Mouse (Mus musculus) kidney, adult 2 months (tissue): ENCODE measurements at regions not wholly inside any gene's neighbourhood (a gene's known extent, or its start where the extent isn't known, plus 50 kb on each side); places are given as distances from the start of the nearest gene placed in this dataset.

ENCODE experiments used
- DNase-seq: peaks from one replicate; pipeline ENCODE4 v3.0.0; 2021
- H3K27ac ChIP-seq: fragments of 200-500 bp; 2 replicates; pipeline ENCODE4 v1.5.1; 2012; ENCODE audit warnings: low read depth, low read length, control low read depth, inconsistent platforms; ENCODE audit not compliant: insufficient read depth
- H3K27me3 ChIP-seq: fragments of 200-500 bp; replicated peaks from 2 replicates; pipeline ENCODE4 v1.6.1; 2012; ENCODE audit warnings: mild to moderate bottlenecking, moderate library complexity, low read length, inconsistent platforms; ENCODE audit not compliant: control insufficient read depth, insufficient read depth
- H3K36me3 ChIP-seq: fragments of 200-500 bp; 2 replicates; pipeline ENCODE4 v1.6.1; 2012; ENCODE audit warnings: mild to moderate bottlenecking, moderate library complexity, low read length, inconsistent platforms; ENCODE audit not compliant: control insufficient read depth, insufficient read depth
- H3K4me1 ChIP-seq: fragments of 200-500 bp; 2 replicates; pipeline ENCODE4 v1.6.1; 2011; ENCODE audit warnings: low read length; ENCODE audit not compliant: control insufficient read depth, insufficient read depth
- H3K4me3 ChIP-seq: fragments of 200-500 bp; 2 replicates; pipeline ENCODE4 v1.5.1; 2011; ENCODE audit warnings: mild to moderate bottlenecking, low read depth, low read length, control low read depth; ENCODE audit not compliant: insufficient read depth
- CTCF ChIP-seq: fragments of 200-500 bp; conservative IDR thresholded peaks from 2 replicates; pipeline ENCODE4 v1.5.1; 2011; ENCODE audit warnings: low read depth, mild to moderate bottlenecking, control low read depth, low read length, moderate library complexity, mixed read lengths; ENCODE audit not compliant: insufficient read depth, insufficient read length
- POLR2A ChIP-seq: fragments of 200-500 bp; IDR thresholded peaks from one replicate; pipeline ENCODE4 v1.6.1; 2011; ENCODE audit warnings: low read depth, low read length, control low read depth
- WGBS: fragments of 180-500 bp; shearing (Covaris S2); methylation state at CpG from one replicate; pipeline ENCODE4 v1.1.7; 2018; 5-methylcytosine and 5-hydroxymethylcytosine counted together

DNA sequence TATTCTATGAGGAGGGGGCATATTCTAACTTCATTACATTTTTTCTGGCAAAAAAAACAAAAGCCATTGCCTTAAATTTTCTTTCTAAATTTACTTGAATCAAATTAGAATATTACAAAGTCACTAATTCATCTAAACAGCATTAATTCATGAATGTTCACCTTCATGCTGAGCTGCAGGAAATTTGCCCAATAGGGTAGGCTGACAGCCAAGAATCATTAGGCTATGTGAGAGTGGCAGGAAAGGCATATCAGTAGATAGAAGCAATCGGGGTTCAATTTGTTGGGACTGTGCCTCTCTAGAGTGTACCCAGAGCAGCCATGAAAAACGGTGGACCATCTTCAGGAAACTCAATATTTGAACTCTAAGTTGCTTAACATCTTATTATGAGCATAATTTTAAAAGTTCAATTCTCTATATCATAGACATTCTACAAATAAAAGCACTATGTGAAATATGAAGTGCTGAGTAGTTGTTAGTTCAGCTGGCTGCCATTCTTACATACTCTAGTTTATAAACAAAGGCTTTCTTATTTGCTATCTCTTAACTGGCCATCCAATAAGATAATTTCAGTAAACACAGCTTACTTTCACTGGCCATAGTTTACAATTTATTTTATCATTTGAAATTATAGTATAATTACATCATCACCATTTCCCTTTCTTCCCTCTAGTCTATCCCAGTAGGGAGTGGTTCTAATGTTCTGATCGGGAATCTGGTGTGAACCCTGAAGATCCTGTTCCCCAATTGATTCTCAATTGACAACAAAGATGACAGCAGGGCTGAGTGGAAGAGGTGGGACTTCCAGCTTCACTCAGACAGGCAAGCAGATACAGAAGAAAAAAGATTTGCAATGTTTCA, 1486.8 kb upstream of the Got2 start:
- DNase-seq, result no peak
- no peak overlapping the region for H3K4me3 ChIP-seq
- H3K27ac ChIP-seq, result no peak overlapping the region
- 81% methylated on average over 3 of the region's 3 CpGs for WGBS
- TF ChIP-seq CTCF, result no peak
- TF ChIP-seq POLR2A, result no peak
- H3K36me3 ChIP-seq, result no peaks in the 10 kb centered on the region
- no peaks in the 10 kb centered on the region for H3K27me3 ChIP-seq
- no peaks in the 10 kb centered on the region for H3K4me1 ChIP-seq

DNA sequence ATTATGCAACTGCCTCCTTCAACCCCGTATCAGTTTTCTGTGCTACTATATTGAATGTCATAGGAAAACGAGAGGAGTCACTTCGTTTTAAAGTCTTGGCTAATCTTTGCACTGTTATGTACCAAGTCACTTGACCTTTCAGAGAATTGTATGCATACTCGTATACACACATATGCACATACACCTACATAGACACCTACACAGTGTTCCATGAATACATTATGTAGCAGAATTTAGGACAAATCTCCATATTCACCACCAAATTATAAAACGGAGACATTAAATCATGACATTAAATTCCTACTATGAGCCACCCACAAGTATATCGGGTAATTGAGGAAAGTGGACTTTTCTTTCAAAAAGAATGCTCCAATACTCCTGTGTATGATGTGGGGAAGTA, 1458.3 kb upstream of the Got2 start:
- no peaks in the 10 kb centered on the region for H3K36me3 ChIP-seq
- no peaks in the 10 kb centered on the region for H3K27me3 ChIP-seq
- WGBS, result 73% methylated on average over 6 of the region's 6 CpGs
- no peaks in the 10 kb centered on the region for H3K4me1 ChIP-seq
- no peak for DNase-seq
- H3K27ac ChIP-seq, result no peak overlapping the region
- TF ChIP-seq CTCF (no peak), POLR2A (no peak)
- H3K4me3 ChIP-seq, result no peak overlapping the region

GRCm38 (mm10) chr8:97315497-97315896, 1427.2 kb upstream of the Got2 start:
- H3K36me3 ChIP-seq, result no peaks in the 10 kb centered on the region
- no peaks in the 10 kb centered on the region for H3K27me3 ChIP-seq
- H3K4me3 ChIP-seq, result no peak overlapping the region
- WGBS, result 67% methylated on average over 4 of the region's 4 CpGs
- no peaks in the 10 kb centered on the region for H3K4me1 ChIP-seq
- no peak for DNase-seq
- H3K27ac ChIP-seq, result no peak overlapping the region
- no peak for TF ChIP-seq POLR2A
- TF ChIP-seq CTCF, result no peak

- no peaks in the 10 kb centered on the region for H3K36me3 ChIP-seq
Observed at GRCm38 (mm10) chr8:97308304-97308703, 1420.0 kb upstream of the Got2 start.

DNA sequence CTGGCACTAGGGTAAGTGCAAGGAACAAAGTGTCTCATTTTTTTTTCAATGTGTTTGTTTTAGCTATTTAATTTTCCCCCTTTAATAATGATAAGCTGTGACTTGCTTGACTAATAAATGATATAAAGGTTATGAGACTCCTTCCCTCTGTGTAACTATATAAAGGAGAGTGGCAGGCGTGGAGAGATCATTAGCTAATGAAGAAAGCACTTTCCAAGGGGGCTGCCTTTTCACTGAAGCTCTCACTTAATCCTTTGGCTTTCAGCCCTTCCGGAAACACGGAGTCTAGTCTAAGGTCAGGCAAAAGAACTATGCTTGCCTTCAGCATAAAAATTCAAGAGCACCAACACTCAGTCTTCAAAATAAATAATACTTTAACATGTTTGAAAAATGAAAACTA, 1382.2 kb upstream of the Got2 start:
- no peak overlapping the region for H3K4me3 ChIP-seq
- DNase-seq, result no peak
- no peak overlapping the region for H3K27ac ChIP-seq
- 70% methylated on average over 3 of the region's 3 CpGs for WGBS
- TF ChIP-seq POLR2A (no peak), CTCF (no peak)
- H3K27me3 ChIP-seq, result no peaks in the 10 kb centered on the region
- H3K4me1 ChIP-seq, result no peaks in the 10 kb centered on the region
- H3K36me3 ChIP-seq, result no peaks in the 10 kb centered on the region

More at GRCm38 (mm10) chr8:97308304-97308703, 1420.0 kb upstream of the Got2 start:
- Histone ChIP-seq H3K27me3 (no peaks in the 10 kb centered on the region), H3K4me3 (no peak overlapping the region), H3K4me1 (no peaks in the 10 kb centered on the region), H3K27ac (no peak overlapping the region)
- no peak for TF ChIP-seq POLR2A
- no peak for TF ChIP-seq CTCF
- 62% methylated on average over 7 of the region's 7 CpGs for WGBS
- no peak for DNase-seq

DNA sequence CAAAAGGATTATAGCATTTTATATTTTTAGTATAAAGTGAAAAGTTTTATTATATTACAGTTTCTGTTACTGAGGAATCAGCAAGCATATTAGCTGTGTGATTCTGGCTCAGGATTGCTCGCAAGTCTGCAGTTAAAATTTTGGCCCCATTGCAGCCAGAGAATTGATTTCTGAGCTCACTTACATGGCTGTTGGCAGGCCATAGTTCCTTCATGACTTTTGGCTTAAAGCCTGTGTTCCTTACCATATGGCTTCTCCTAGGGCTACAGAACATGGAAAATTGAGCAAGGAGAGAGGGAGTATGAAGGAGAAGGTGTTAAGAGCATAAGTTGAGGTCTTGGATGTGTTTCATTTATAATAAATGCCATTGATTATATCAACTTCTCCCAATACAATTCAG, 1372.6 kb upstream of the Got2 start:
- WGBS, result 88% methylated on average over 1 of the region's 1 CpGs
- Histone ChIP-seq H3K27ac (no peak overlapping the region), H3K4me1 (no peaks in the 10 kb centered on the region), H3K36me3 (no peaks in the 10 kb centered on the region), H3K27me3 (no peaks in the 10 kb centered on the region), H3K4me3 (no peak overlapping the region)
- TF ChIP-seq POLR2A, result no peak
- DNase-seq, result no peak

GRCm38 (mm10) chr8:97254169-97254568, 1365.8 kb upstream of the Got2 start:
- TF ChIP-seq CTCF (no peak), POLR2A (no peak)
- no peak for DNase-seq
- Histone ChIP-seq H3K36me3 (no peaks in the 10 kb centered on the region), H3K4me3 (no peak overlapping the region), H3K27me3 (no peaks in the 10 kb centered on the region; the same call in 1 of the 2 replicates), H3K27ac (no peak overlapping the region), H3K4me1 (peaks cover 3% of the 10 kb centered on the region; the same call in 1 of the 2 replicates)
